Mouse (Mus musculus): ENCODE results near the gene Lpp. TPM values are rescaled to one million over a fixed set of nuclear protein-coding genes. Genes with fewer than 3 reads are reported as not detected.
A peak's percentile ranks its signal among the peaks of the same experiment; 100 is the strongest.

Lpp gene
- total RNA-seq, 2 experiments from 2014 or later, result 6.9 to 7.5 TPM

DNA sequence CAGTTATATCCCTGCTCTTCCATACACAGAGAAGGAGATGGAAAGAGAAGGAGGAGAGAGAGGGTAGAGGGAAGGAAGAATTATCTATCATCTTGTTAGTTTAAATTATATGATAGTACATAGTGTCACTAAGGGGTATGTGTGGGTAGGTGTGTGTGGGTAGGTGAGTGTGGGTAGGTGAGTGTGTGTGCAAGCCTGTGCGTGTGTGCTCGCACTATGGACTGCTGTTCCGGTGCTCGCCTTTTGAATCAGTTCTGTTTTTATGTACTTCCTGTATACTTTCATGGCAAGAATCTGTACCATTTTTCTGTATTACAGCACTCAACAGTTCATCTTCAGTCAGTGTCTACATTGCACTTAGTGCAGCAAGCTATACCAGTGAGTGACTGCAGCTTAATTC lies 85.5 kb downstream of the Lpp start:
- Histone ChIP-seq H3K27ac (no peak overlapping the region), H3K4me3 (no peak overlapping the region)
- TF ChIP-seq CTCF (IDR thresholded peaks at IDR 0.05), result no peak
- DNase-seq (ENCODE audit: extremely low spot score in 1 of 2, low spot score in 2 of 2), result no peak
- intact Hi-C loops (cut with DNase I), result no loop called here

DNA sequence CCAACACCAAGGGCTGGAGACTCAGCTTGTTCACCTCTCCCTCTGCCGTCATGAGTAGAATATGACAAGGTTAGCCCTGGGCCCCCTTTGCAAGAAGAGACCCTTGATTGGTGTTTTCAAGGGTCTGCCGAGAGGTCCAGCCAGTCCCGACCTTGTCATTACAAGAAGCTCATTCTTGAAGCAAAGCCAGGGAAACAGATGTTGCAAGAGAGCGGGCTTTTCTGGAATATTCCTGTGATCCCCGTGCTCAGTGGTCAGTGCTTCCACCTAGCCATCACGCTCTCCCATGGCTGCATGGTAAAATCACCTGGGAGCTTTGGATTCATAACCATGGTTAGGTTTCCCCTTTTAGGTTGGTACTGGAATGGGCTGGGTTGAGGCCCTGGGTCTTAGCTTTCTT lies 89.3 kb downstream of the Lpp start:
- no peak for TF ChIP-seq CTCF (IDR thresholded peaks at IDR 0.05)
- intact Hi-C loops (cut with DNase I), result no loop called here
- no peak for DNase-seq (ENCODE audit: extremely low spot score in 1 of 2, low spot score in 2 of 2)
- Histone ChIP-seq H3K4me3 (no peak overlapping the region), H3K27ac (no peak overlapping the region)

DNA sequence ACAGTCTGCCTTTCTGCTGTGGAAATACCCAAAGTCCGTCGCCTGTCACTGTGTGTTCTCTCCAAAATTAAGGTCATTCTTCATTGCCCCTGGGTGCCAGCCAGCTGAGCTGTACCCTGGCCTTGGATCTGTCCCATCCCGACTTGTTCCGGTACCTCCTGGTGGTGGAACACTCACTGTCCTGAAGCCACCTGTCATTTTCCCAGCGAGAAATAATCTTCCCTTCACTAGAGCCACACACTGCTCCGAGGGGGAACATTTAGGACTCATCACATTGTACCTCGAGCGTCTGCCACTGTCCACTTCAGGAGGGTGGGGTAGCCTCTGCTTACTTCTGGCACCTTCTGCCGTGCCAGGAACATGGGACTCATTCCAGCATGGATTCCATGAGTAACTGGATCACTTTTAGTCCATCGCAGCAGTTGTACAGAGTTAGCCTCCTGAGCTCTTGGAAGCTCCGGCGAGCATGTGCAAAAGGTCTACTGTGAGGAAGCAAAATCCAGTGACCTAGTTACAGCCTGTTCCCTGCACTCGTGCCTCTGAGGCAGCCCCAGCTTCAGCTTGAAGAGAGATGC lies 90.3 kb downstream of the Lpp start:
- peak overlapping the region; percentile 65 for H3K27ac ChIP-seq
- no peak for TF ChIP-seq CTCF (IDR thresholded peaks at IDR 0.05)
- DNase-seq (ENCODE audit: extremely low spot score in 1 of 2, low spot score in 2 of 2), result no peak
- no peak overlapping the region for H3K4me3 ChIP-seq
- intact Hi-C loops (cut with DNase I), result no loop called here

DNA sequence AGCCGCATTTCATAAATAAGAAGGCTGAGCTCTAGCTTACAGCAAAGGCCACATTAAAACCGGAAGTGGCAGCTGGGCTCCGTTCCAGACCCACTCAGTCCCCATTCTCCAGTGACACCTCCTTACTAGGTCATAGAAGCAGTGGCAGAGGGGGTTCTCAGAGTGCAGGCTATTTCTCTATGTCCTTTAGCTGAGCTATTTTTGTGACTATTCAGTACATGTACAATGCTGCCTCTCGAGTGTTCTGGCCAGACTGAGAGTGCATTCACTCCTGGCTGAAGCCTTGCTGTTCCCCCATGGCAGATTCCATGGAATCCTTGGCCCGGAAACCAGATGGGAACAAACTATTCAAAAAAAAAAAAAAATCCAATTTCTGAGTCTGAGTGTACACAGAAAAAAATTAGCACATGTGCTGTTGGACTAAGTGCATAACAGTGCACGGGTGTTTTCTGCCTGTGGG lies 94.5 kb downstream of the Lpp start:
- no peak for DNase-seq (ENCODE audit: extremely low spot score in 1 of 2, low spot score in 2 of 2)
- TF ChIP-seq CTCF (IDR thresholded peaks at IDR 0.05), result no peak
- intact Hi-C loops (cut with DNase I), result loop anchor here (5.0 kb wide), 1 partner anchor 161 kb away; no protein-coding TSS in a partner anchor
- H3K27ac ChIP-seq, result no peak overlapping the region
- no peak overlapping the region for H3K4me3 ChIP-seq

DNA sequence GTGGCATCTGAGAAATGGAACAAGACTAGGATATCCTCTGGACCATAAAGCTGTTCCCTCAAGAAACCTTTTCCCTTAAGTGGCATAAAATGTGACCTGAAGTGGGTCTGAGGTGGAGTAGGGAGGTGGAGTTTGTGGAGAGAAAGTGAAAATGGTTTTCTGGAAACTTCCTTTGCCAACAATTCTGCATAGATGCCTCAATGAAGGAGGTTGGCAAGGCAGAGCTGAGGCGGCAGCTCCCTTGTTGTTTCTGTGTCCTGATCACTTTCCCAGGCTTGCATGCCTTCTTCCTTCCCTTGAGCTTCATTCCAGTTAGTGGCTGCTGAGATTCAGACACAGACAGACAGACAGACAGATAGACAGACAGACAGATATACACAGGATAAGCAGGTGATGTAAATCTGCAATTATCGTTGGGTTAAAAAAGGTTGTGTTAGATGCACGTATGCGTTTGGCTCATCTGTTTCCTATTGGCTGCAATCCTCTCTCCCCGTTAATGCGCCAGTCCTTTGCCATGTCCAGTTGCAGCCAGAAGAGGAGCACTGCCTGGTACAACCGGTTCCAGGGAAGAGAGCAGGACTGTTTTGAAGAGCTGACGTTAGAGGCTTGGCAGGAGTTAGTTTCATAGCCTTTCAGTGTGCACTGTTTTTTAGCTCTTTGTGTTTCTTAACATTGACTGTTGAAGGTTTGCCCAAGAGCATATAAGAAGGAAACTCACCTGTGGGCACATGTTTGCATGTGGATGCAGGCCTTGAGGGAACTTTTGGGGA lies 96.4 kb downstream of the Lpp start:
- Histone ChIP-seq H3K27ac (no peak overlapping the region), H3K4me3 (no peak overlapping the region)
- TF ChIP-seq CTCF (IDR thresholded peaks at IDR 0.05), result no peak
- intact Hi-C loops (cut with DNase I), result loop anchor here (5.0 kb wide), 3 partner anchors 162 to 568 kb away; partner anchors contain the start of genes Bcl6 and Gm37419
- DNase-seq (ENCODE audit: extremely low spot score in 1 of 2, low spot score in 2 of 2), result no peak

DNA sequence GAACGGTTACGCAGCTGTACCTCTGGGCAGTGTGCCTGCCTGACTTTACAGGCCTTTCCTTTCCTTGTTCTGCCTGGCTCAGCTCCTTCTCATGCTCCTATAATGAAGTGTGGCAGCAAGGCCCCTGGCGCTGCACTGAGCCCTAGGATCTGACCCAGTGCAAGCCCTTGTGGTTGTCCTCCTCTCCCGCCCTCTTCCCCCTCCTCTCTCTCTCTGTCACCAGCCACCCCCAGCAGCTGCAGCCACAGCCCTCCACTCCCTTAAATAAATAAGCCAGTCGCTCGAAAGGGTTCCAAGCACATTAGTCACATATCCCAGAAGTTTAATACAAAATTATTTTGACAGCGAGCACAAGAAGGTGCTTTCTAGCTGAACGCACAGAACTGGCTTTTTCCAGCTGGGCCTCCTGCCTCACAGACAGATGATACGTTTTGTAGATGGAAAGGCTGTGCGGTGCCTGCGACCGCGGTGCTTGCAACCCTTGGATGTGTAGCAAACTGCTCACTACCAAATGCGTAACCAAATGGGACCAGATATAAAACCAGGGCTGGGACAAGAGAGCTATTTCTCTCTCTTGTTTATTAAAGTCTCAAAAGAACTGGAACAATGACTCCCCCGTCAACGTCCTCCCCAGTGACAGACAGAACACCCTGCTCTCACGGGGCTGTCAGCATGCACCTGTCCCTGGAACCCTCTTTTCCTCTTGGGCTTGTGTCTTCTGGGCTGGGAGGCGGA lies 97.6 kb downstream of the Lpp start:
- no peak overlapping the region for H3K4me3 ChIP-seq
- intact Hi-C loops (cut with DNase I), result loop anchor here (5.0 kb wide), 2 partner anchors 504 to 566 kb away; partner anchors contain the start of genes Bcl6 and Gm37419
- no peak for TF ChIP-seq CTCF (IDR thresholded peaks at IDR 0.05)
- no peak for DNase-seq (ENCODE audit: extremely low spot score in 1 of 2, low spot score in 2 of 2)
- H3K27ac ChIP-seq, result peak overlapping the region; percentile 19; the same call in 1 of the 2 replicates

DNA sequence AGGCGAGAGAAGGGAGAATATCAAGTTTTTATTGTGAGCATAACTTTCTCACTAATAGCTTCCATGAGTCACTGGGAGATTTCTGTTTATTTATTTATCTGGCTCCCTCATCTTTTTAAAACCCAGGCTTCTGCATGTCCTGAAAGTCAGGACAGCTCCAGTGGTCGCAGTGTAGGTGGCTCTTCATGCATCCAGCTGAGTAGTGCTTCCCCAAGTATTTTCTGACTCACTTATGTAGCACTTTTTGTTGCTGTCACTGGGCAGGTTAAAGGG lies 98.1 kb downstream of the Lpp start:
- no peak overlapping the region for H3K27ac ChIP-seq
- intact Hi-C loops (cut with DNase I), result loop anchor here (5.0 kb wide), 2 partner anchors 504 to 566 kb away; partner anchors contain the start of genes Bcl6 and Gm37419
- no peak for TF ChIP-seq CTCF (IDR thresholded peaks at IDR 0.05)
- no peak for DNase-seq (ENCODE audit: extremely low spot score in 1 of 2, low spot score in 2 of 2)
- H3K4me3 ChIP-seq, result no peak overlapping the region

DNA sequence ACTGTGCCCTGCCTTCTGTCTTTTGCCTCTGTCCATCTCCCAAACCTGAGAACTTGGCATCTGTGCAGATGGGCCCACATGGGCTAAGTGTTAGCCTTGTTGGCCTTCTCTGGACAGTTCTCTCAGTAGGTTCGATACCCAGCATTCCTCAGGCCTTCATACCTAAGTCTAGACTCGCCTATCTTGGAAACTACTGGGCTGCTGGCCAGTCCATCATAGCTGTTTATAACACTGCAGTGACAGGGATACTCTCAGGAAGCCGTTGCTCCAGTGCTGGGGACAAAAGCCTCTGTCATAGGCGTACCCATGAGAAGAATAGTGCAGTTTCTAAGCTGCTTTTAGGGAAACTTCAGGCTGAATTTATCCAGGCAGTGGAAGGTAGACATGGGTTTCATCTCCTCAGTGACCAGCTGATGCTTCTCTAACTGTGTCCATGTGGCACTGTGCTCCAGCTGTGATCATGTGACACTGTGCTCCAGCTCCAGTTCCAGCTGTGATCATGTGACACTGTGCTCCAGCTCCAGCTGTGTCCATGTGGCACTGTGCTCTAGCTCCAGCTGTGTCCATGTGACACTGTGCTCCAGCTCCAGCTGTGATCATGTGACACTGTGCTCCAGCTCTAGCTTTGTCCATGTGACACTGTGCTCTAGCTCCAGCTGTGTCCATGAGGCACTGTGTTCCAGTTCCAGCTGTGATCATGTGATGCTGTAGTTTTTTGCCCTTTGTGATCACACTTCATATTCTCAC lies 99.1 kb downstream of the Lpp start:
- H3K27ac ChIP-seq, result no peak overlapping the region
- no peak overlapping the region for H3K4me3 ChIP-seq
- no peak for TF ChIP-seq CTCF (IDR thresholded peaks at IDR 0.05)
- intact Hi-C loops (cut with DNase I), result loop anchor here (5.0 kb wide), 2 partner anchors 505 to 565 kb away; partner anchors contain the start of genes Bcl6 and Gm37419
- no peak for DNase-seq (ENCODE audit: extremely low spot score in 1 of 2, low spot score in 2 of 2)

DNA sequence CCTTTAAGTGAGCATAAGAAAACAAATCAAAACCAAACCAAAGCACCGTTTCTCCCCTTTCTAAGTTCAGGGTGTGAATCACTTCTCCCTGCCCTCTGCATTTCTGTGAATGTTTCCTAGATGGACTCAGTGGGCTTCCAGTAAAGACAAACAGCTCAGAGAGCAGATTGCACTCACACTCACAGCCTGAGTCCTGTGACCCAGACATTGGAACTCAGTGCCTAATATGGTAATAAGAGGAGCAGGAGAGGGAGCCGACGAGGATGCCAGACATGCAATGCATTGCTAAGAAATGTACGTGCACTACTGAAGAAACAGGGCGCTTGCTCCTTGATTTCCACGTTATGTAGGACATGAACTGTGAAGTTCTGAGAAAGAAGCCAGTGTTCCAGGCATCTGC lies 101.2 kb downstream of the Lpp start:
- DNase-seq (ENCODE audit: extremely low spot score in 1 of 2, low spot score in 2 of 2), result no peak
- Histone ChIP-seq H3K27ac (no peak overlapping the region), H3K4me3 (no peak overlapping the region)
- intact Hi-C loops (cut with DNase I), result loop anchor here (5.0 kb wide), 2 partner anchors 507 to 563 kb away; partner anchors contain the start of genes Bcl6 and Gm37419
- TF ChIP-seq CTCF (IDR thresholded peaks at IDR 0.05), result no peak

DNA sequence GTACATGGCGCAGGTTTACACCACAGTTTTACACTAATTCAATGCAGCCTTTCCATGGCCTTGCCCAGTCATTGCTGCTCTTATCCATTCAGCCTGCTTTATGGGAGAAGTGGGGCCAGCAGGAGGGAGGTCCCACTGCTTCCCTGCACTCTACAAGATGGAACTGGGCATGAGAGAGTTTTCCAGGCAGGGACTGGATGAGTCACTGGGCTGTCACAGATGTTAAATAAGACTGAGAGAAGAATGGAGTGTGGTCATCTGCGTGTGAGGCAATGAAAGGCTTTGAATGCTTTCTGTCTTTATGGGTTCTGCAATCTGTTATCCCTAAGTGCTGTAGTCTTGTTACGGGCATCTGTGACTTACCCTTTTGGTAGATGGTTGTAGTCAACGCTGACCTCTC lies 102.2 kb downstream of the Lpp start:
- no peak overlapping the region for H3K4me3 ChIP-seq
- intact Hi-C loops (cut with DNase I), result no loop called here

DNA sequence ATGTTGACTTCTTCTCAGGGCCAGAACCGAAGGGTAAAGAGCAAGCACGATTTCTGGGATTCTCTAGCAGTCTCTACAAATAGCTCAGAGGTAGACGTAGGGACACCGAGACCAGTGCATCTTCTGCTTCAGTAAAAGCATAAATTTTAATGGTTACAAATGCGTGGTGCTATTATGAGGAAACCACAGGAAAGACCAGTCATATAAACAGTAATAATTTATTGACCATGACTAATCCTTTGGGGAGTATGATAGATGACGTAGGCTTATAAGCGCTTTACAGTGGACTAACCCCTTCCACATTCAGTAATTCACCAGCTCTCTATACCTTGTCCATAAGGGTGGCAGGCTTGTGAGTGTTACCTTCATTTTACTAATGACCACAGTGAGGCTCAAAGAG lies 103.3 kb downstream of the Lpp start:
- no peak for DNase-seq (ENCODE audit: extremely low spot score in 1 of 2, low spot score in 2 of 2)
- Histone ChIP-seq H3K27ac (no peak overlapping the region), H3K4me3 (no peak overlapping the region)
- intact Hi-C loops (cut with DNase I), result no loop called here
- TF ChIP-seq CTCF (IDR thresholded peaks at IDR 0.05), result no peak

More for the DNA sequence above, 102.2 kb downstream of the Lpp start:
- TF ChIP-seq CTCF (IDR thresholded peaks at IDR 0.05), result no peak
- H3K27ac ChIP-seq, result no peak overlapping the region
- DNase-seq (ENCODE audit: extremely low spot score in 1 of 2, low spot score in 2 of 2), result no peak

Data from left cerebral cortex, adult 2 months (tissue).